Mouse (Mus musculus): ENCODE measurements around the gene Hypm.

Gene Hypm

GRCm38 (mm10) chrX:9846628-9847027 is at the start of gene Hypm:
Gene Hypm, plus strand, starts transcription at chrX:9846928.
- no peak for DNase-seq

GRCm38 (mm10) chrX:9810101-9810500 is 36.6 kb upstream of the Hypm start:
- DNase-seq, result no peak

- DNase-seq, result no peak
Observed at GRCm38 (mm10) chrX:9812469-9812868, 34.3 kb upstream of the Hypm start.

DNA sequence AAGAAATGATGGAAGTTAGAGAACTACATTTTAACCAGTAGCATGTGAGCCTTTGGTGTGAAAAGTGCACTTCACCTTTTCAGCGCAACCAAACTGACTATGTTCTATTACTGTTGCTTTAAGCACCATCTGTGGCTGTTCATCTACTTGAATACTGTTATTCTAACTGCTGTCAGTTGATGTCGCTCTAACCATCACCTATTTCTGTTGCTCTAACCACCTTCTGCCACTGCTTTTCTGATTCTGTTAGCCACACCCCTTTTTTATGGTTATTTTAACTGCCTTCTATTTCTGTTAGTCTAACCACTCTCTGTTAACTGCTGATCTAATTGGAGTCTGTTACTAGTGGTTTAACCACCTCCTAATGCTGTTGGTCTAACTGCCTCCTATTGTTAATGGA is 11.9 kb upstream of the Hypm start:
- DNase-seq, result no peak

- DNase-seq, result no peak
Observed at GRCm38 (mm10) chrX:9849403-9849802, 2.7 kb downstream of the Hypm start, which contains the start of gene H2al3. Gene H2al3, plus strand, starts transcription at chrX:9849703.

DNA sequence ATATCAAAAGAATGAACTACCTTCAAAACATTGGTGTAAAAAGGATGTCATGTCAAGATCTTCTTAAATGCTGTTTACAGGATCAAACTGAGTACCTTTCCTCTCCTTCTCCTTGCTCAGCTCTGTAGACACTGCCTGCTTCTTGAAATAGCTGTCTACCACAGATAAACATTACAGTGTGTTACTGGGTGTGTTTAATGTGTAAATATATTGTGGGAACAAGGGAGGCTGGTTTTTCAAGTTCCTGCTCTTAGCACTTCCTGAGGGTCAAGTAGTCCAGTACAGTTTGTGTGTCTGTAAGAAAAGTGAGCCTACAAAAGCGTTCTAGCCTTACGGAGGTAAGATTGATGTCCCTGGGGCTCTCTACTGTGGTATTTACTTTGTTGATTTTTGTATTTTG is 15.1 kb downstream of the Hypm start:
- DNase-seq, result no peak

- no peak for DNase-seq
Observed at GRCm38 (mm10) chrX:9875519-9875918, 28.8 kb downstream of the Hypm start.

- DNase-seq, result no peak
Observed at GRCm38 (mm10) chrX:9885322-9885721, 38.6 kb downstream of the Hypm start, which contains the start of gene Sytl5. Gene Sytl5, plus strand, starts transcription at chrX:9885622.
